Mouse (Mus musculus) kidney, adult 2 months (tissue): ENCODE measurements at regions not wholly inside any gene's neighbourhood (a gene's known extent, or its start where the extent isn't known, plus 50 kb on each side); places are given as distances from the start of the nearest gene placed in this dataset.
A peak's percentile ranks its signal among the peaks of the same experiment; 100 is the strongest.

Source experiments
- DNase-seq: peaks from one replicate; pipeline ENCODE4 v3.0.0; 2021
- H3K27ac ChIP-seq: fragments of 200-500 bp; 2 replicates; pipeline ENCODE4 v1.5.1; 2012; ENCODE audit warnings: low read depth, low read length, control low read depth, inconsistent platforms; ENCODE audit not compliant: insufficient read depth
- H3K27me3 ChIP-seq: fragments of 200-500 bp; replicated peaks from 2 replicates; pipeline ENCODE4 v1.6.1; 2012; ENCODE audit warnings: mild to moderate bottlenecking, moderate library complexity, low read length, inconsistent platforms; ENCODE audit not compliant: control insufficient read depth, insufficient read depth
- H3K36me3 ChIP-seq: fragments of 200-500 bp; 2 replicates; pipeline ENCODE4 v1.6.1; 2012; ENCODE audit warnings: mild to moderate bottlenecking, moderate library complexity, low read length, inconsistent platforms; ENCODE audit not compliant: control insufficient read depth, insufficient read depth
- H3K4me1 ChIP-seq: fragments of 200-500 bp; 2 replicates; pipeline ENCODE4 v1.6.1; 2011; ENCODE audit warnings: low read length; ENCODE audit not compliant: control insufficient read depth, insufficient read depth
- H3K4me3 ChIP-seq: fragments of 200-500 bp; 2 replicates; pipeline ENCODE4 v1.5.1; 2011; ENCODE audit warnings: mild to moderate bottlenecking, low read depth, low read length, control low read depth; ENCODE audit not compliant: insufficient read depth
- CTCF ChIP-seq: fragments of 200-500 bp; conservative IDR thresholded peaks from 2 replicates; pipeline ENCODE4 v1.5.1; 2011; ENCODE audit warnings: low read depth, mild to moderate bottlenecking, control low read depth, low read length, moderate library complexity, mixed read lengths; ENCODE audit not compliant: insufficient read depth, insufficient read length
- POLR2A ChIP-seq: fragments of 200-500 bp; IDR thresholded peaks from one replicate; pipeline ENCODE4 v1.6.1; 2011; ENCODE audit warnings: low read depth, low read length, control low read depth
- whole genome bisulfite sequencing: fragments of 180-500 bp; shearing (Covaris S2); methylation state at CpG from one replicate; pipeline ENCODE4 v1.1.7; 2018; 5-methylcytosine and 5-hydroxymethylcytosine counted together

- DNase-seq: no peak
- no peaks in the 10 kb centered on the region for H3K4me1 ChIP-seq
- no peaks in the 10 kb centered on the region for H3K36me3 ChIP-seq
- no peaks in the 10 kb centered on the region for H3K27me3 ChIP-seq
- WGBS: 92% methylated on average over 4 of the region's 4 CpGs
- no peak overlapping the region for H3K27ac ChIP-seq
- TF ChIP-seq POLR2A (no peak), CTCF (no peak)
- H3K4me3 ChIP-seq: no peak overlapping the region
Measured at GRCm38 (mm10) chr7:65244936-65245335, 88.6 kb upstream of the Fam189a1 start.

- DNase-seq: no peak
- 83% methylated on average over 8 of the region's 8 CpGs for WGBS
- no peaks in the 10 kb centered on the region for H3K4me1 ChIP-seq
- no peak overlapping the region for H3K4me3 ChIP-seq
- no peak overlapping the region for H3K27ac ChIP-seq
- no peak for TF ChIP-seq POLR2A
- no peak for TF ChIP-seq CTCF
- no peaks in the 10 kb centered on the region for H3K27me3 ChIP-seq
- H3K36me3 ChIP-seq: no peaks in the 10 kb centered on the region
Measured at GRCm38 (mm10) chr7:65241208-65241607, 84.8 kb upstream of the Fam189a1 start.

- no peak for DNase-seq
- Histone ChIP-seq H3K4me3 (no peak overlapping the region), H3K27me3 (no peaks in the 10 kb centered on the region), H3K4me1 (no peaks in the 10 kb centered on the region), H3K36me3 (no peaks in the 10 kb centered on the region), H3K27ac (no peak overlapping the region)
- no peak for TF ChIP-seq POLR2A
- TF ChIP-seq CTCF: no peak
- 88% methylated on average over 3 of the region's 3 CpGs for WGBS
Measured at GRCm38 (mm10) chr7:65235701-65236100, 79.3 kb upstream of the Fam189a1 start.

DNA sequence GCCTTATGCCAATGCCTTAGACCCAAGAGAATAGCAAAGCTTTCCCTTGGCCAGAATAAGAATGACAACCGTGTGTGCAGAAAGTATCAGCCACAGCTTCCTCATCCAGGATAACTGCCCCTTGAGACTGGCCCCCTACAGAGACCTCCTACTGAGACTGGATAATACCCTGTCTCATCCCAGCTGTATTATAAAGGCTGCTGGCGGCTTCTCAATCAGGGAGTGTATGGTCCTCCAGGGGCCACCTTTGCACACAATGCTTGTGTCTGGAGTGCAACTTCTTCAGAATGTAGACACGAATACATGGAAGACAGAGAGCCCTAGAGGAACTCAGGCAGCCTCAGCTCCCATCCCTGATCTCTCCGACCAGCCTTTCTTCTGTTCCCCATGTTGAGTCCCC lies 77.3 kb upstream of the Fam189a1 start:
- no peaks in the 10 kb centered on the region for H3K36me3 ChIP-seq
- no peaks in the 10 kb centered on the region for H3K4me1 ChIP-seq
- H3K27ac ChIP-seq: no peak overlapping the region
- no peak for DNase-seq
- TF ChIP-seq POLR2A (no peak), CTCF (no peak)
- no peak overlapping the region for H3K4me3 ChIP-seq
- WGBS: 81% methylated on average over 4 of the region's 4 CpGs
- H3K27me3 ChIP-seq: no peaks in the 10 kb centered on the region

DNA sequence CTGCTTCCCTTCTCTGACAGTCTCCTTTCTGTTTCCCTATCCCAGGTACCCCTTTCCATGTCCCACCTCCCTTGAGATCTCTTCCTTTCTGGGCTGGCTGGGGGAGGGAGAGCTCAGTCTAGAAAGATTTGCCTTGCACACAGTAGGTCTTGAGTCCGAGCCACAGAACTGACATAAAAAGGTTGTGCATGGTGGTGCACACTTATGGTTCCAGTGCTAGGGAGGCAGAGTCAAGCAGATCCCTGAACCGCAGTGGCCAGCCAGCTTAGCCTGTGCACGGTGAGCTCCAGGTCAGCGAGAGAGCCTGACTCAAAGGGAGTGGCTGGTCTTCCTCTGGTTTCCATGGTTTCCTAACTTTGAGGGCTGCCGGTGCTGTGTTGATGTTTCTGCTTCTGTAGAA lies 72.9 kb upstream of the Fam189a1 start:
- Histone ChIP-seq H3K4me1 (no peaks in the 10 kb centered on the region), H3K36me3 (no peaks in the 10 kb centered on the region), H3K27me3 (no peaks in the 10 kb centered on the region), H3K27ac (no peak overlapping the region), H3K4me3 (no peak overlapping the region)
- TF ChIP-seq POLR2A (no peak), CTCF (no peak)
- no peak for DNase-seq
- WGBS: 62% methylated on average over 5 of the region's 5 CpGs

DNA sequence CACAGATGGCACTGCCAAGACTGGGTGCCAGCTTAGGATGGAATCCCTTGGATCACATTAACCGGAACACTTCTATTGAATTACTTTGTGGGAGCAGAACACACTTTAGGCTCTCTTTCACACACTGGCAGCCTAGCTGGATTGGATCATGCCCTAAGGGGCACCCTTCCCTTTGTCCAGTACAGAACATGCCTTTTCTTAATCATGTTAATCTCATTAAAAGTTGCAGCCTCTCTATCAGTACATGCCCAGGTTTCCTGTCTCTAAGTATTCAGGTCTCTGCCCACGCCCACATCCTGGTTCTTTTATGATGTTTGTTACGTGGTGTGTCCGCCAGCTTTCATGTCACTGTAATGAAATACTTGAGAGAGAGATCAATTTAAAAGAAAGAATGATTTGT lies 69.8 kb upstream of the Fam189a1 start:
- no peaks in the 10 kb centered on the region for H3K27me3 ChIP-seq
- no peak overlapping the region for H3K27ac ChIP-seq
- TF ChIP-seq POLR2A (no peak), CTCF (no peak)
- WGBS: 70% methylated on average over 4 of the region's 4 CpGs
- no peak for DNase-seq
- H3K36me3 ChIP-seq: no peaks in the 10 kb centered on the region
- H3K4me3 ChIP-seq: no peak overlapping the region
- H3K4me1 ChIP-seq: no peaks in the 10 kb centered on the region

GRCm38 (mm10) chr7:65213216-65213925 lies 57.0 kb upstream of the Fam189a1 start:
- peak; percentile 23 for DNase-seq

More at GRCm38 (mm10) chr7:65213216-65213925, 57.0 kb upstream of the Fam189a1 start:
- WGBS: 50% methylated on average over 14 of the region's 14 CpGs
- no peak for TF ChIP-seq POLR2A
- no peak for TF ChIP-seq CTCF
- Histone ChIP-seq H3K4me1 (no peaks in the 10 kb centered on the region), H3K27ac (no peak overlapping the region), H3K36me3 (no peaks in the 10 kb centered on the region), H3K4me3 (no peak overlapping the region), H3K27me3 (no peaks in the 10 kb centered on the region)
